Mouse (Mus musculus) heart, adult 9 months (tissue): ENCODE data around the gene Gast.
"Not testable (repeated sequence)": the region's sequence is repeated elsewhere in the genome, so short reads cannot be mapped to it uniquely, and the experiment has no call there.

Experiments used
- DNase-seq, 2 experiments: peaks; one replicate each; pipeline ENCODE4 v3.0.0; 2022; ENCODE audit warnings: low spot score in 2 of 2

Gene Gast

DNA sequence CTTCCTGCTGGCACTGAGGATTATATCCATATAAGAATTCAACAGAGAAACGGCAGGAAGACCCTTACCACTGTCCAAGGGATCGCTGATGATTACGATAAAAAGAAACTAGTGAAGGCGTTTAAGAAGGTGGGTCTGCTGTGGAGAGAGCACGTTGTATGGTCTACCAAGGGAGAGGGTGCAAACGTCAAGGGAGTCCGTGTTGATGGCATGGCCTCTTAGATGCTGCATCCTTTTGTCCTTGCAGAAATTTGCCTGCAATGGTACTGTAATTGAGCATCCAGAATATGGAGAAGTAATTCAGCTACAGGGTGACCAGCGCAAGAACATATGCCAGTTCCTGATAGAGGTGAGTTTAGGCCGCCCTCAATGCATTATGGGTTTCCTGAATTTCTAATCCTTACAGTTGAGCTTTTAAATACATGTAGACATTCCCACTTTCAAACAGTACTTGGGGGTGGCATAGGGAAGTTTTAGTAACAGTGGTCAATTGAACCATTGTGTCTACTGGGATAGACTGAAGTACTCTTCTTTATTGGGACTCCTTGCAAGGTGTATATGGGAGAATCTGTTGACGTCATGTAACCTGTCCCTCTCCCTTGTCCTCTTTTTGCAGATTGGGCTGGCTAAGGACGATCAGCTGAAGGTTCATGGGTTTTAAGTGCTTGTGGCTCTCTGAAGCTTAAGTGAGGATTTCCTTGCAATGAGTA, 13.4 kb upstream of the Gast start:
- peak in 1 of 2 experiments; percentile 35 for DNase-seq

DNA sequence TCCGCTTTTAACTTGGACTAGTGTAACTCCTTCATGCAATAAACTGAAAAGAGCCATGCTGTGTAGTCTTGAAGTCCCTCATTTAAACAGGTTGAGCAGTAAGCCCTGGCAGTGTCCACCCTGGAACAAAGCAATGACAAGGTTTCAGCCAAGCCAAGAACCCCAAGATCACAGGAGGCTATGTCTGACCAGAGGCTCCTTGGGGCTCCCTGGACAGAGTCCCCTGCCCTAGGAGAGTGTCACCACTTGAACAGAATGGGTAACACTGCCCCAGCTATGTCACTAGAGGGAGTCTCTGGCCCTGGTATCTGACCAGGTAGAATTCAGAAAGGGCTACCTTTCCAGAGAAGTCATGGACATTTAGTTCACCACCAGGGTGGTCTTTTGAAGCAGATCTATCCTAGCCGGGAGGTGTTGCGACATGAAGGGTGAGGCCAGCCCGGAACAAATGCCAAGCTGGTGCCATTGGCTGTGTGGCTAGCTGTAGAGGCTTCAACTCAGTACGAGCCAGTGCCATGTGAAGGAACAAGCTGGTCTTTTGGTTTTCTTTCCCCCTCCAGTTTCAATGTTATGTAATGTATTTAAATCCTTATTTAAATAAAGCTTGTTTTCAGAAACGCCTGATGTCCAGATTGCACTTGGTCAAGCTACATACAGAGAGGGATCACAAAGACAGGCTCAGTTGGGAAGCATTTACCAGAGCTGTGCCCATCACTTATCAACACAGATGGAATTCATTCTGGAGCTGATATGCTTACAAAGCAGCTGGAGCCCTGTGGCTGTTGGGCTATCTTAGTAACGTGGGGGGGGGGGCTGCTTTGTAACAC, 12.5 kb upstream of the Gast start:
- not testable (repeated sequence) for DNase-seq

DNA sequence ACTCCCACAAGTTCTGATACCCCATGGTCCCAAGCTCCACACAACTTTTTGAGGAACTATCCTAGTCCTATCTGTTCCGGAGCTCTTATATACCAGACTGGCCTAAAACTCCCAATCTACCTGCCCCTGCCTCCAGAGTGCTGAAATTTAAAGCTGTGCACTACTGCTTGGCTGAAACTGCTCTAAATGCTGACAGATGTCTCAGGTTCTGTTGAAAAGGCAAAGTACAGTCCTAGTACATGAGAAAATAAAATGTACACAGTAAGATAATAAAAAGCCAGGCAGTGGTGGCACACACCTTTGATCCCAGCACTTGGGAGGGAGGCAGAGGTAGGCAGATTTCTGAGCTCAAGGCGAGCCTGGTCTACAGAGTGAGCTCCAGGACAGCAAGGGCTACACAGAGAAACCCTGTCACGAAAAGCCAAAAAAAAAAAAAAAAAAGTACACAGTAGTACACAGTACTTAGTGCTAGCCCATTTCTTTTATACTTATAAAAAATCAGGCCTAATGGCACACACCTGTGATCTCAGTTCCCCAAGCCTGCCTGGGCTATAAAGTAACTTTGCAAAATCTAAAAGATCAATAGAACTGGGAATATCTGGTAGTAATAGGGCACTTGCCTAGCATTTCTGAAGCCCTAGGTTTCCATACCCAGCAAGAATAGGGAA, 11.5 kb upstream of the Gast start:
- no peak for DNase-seq

DNA sequence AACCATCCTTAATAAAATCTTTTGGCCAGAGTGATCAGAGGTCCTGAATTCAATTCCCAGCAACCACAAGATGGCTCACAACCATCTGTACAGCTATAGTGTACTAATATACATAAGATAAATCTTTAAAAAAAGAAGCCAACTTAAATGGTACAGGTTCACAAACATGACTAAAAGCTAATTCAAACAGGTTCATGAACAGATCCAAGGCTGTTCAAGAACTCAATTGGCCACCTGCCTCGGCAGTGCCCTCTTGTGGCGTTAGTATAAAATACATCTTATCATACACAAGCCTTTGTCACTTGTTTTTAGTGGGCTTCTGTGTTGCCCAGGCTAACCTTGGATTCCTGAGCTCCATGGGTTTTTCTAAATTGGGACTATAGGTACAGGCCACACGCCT, 10.6 kb upstream of the Gast start:
- DNase-seq: peak in 1 of 2 experiments; percentile 52

DNA sequence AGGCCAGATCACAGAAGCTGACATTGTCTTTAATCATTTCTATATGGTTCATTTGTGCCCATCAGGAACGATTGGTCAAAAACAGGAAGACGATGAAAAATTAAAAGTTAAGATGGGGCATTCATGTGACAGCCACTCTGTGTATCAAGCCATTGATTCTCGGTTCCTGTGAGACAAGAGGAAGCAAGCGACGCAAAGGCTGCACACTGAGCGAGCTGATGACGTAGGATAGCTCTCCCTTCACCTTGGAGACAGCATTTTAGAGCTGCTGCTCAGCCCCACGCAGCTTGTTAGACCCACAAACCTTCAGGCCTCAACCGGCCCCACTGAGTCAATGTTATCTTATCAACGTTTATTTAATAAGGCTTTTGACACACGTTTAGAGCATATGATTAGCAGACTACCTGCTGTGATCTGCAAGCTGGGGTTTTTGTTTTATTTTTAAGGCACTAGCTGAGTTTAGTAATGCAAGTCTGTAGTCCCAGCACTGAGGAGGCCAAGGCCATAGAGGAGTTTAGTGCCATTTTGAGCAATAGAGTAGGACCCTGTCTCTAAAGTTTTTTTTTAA, 9.1 kb upstream of the Gast start:
- DNase-seq: no peak

DNA sequence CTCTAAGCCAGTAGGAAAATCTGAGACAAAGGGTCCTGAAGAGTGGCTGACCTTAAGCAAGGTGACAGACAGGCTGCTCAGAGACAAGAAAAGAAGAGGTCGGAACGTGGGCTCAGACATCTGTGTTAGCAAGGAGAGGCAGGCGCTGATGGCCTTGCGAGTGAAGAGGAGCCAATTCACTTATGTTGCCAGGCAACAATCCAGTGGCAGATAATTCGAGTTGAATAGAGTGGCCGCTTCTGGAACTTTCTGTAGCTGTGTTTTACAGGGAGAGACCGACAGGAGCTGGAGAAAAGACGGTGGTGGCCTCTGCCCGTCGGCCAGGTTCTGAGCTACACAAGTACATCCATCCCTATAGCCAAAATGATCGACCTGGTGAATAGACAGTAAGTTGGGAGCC, 6.9 kb upstream of the Gast start:
- DNase-seq: no peak

DNA sequence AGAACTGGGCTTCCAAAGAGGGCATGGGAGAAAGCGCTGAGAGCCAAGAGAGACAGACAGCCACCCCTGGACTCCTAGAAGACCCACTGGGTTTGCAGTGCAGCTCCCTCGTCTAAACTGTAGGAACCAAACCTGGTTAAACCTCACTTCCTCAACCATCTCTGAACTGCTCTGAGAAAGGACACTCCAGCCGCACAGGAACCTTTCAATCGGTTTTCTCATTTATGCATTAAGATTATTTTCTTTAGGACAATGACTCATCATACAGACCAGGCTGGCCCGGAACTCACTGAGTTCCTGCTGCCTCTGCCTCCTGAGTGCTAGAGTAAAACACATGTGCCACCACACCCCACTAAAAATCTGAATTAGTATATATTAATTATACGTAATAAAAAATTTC, 6.4 kb upstream of the Gast start:
- DNase-seq: no peak

DNA sequence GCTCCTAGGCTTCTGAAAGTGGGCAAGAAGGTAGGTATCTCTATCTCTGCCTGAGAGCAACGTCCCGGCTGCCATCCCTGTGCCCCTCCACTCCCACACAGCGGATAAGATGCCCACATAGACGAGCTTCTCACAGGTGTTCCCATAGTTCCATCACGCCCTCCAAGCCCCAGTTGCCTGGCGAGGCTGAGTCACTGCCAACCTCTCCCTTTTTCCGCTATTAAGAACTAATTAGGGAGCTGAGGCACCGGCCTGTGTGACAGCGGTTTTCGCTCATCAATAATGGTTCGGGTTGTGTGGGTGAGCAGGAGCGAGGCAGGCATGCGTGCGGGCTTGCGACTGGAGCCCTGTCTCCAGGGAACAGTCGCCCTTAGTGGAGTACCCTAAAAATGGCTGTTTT, 4.0 kb upstream of the Gast start:
- DNase-seq: no peak

DNA sequence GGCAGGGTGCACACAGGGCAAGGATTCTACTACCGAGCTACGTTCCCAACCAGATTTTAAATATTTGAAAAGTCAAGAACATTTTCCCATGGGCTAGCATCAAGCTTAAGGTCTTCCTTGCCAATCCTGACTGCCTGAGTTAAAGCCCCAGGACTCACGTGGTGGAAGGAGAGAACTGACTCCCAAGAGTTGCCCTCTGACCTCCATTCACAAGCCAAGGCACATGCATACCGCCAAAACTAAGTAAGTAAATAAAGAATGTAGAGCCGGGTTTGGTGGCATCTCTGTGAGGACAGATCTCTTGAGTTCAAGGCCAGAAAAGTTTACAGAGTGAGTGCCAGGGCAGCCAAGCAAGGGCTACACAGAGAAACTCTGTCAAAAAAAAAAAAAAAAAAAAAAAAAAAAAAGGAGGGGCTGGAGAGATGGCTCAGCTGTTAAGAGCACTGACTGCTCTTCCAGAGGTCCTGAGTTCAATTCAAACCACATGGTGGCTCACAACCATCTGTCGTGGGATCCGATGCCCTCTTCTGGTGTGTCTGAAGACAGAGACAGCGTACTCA, 3.3 kb upstream of the Gast start:
- DNase-seq: not testable (repeated sequence)

DNA sequence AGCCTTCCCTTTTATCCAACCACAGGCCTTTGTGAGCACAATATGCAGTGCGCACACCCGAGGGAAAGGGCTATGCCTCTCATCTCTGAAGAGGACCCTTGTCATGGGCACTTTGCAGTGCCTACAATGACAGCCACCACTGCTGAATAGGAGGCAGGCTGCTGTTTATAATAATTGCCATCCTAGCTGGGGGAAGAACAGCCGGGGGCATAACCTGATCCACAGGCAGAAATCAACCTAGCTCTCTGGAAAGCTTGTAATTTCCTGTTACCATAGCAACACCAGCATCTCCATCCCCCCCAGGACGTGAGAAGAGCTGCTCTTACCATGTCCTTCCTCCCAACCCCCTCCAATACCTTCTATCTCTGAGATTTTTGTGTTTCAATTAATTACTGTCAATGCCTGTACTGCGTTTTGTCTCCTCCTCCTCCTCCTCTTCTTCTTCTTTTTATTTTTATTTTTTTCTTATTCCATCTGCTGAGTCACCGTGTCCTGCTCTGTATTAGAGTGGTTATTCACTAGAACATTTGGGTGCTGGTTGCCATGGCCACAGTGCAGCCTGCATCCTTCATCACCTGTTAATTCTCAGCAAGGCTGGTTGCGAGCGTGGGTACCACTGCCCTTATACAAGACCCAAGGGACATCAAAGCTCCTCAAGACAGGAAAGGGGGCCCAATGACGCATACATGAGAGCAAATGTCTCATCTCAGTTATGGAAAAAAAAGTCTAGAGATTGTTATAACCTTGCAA, 1.3 kb upstream of the Gast start:
- DNase-seq: no peak

DNA sequence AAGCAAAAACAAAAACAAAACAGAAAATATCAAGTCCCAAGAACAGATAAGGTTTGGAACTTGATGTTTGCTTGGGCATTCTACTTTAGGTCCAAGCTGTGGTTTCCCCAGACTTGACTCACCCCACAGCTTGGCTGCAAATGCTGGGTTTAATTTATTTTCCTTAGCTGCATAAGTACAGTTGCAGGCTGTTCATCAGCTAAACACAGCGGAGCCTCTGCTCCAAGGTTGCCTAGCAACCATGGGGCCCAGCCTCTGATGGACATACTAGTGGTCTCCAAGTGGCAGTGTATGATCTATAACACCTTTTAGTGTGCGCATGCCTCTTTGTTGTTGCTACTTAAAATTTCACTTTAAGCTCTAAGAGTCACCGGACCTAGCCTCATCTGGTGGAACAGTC, 1.5 kb downstream of the Gast start:
- no peak for DNase-seq

DNA sequence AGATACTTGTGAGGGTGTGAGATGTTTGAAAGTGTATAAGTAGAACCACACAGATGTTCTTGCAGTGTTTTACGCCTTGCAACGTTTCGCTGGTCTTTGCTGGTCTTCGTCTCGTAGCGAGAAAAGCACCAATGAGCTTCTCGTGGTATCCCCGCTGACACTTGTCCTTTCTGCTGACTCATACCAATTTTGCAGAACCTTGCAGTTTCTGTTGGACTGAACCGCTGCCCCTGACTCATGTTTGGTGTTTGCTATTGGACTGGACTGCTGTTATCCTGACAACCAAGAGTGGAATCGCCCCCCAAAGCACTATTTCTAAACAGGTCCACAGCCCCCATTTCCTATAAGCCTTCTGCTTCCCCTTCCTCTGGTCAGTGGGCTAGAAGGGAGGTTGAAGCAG, 10.1 kb downstream of the Gast start:
- no peak for DNase-seq

DNA sequence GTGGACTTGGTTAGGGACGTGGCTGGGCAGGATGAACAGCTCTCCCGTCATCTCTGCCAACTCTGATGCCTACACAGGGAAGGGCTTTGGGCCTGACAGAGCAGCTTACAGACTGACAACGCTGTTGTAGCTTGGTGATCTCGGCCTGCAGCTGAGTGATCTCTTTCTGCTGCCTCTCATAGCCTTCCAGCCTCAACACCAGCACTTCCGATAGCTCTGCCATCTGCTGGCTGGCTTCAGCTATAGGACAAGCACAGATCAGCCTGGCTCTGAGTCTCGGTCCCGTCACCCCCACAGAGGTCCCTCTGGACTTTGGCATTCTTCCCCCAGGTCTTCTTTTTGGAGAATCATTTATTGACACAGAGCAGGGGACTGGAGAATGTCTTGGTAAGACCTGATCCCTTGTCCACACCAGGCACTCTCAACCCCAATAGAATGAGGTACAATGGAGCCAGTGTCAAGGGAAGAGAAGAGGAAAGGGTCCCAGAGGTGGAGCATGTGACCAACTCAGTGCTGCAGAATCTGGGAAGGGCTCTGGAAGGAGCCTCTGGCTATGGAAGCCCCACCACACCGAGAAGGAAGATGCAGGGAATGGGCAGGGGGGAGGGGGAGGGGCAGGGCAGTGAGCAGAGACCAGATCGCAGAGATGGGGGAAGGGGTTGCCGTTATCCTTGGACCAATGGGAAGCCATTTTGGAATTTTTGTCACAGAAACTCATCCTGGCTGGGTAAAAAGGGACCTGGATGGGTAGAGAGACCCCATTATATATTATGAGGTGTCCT, 18.1 kb downstream of the Gast start:
- no peak for DNase-seq

DNA sequence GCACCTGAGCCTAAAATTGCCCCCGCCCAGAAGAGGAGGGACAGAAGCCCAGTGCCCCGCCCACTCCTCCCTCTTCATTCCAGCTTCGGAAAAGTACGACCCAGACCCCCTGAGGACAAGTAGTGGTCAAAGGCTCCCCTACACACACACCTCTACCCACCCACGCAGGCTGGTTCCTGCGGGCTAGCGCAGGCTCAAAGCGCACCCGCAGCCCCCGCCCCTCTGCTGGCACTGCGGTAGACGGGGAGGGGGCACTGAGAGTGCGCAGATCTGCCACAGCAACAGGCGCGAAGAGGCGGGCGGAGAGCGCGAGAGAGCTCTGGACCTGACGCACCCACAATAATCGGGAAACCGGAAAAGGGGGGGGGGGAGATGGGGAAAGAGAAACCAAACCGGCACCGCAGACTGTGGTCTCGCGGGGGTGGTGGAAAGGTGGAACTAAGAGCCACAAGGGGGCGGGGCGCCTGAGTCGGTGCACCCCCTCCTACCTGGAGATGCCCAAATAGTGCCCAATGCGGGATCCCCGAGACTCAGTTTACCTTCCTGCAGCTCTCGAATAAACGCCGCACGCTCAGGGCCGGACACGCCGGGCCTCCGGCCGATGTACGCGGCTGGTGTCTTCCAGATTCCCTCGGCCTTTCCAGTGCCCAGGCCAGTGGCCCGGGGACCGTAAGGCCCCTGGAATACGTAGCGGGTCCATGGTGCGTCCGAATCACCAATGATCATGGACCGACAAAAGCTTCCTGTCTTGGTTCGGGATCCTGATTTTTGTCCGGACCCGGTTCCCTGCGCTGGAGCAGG, 21.1 kb downstream of the Gast start:
- DNase-seq: peak in 1 of 2 experiments; percentile 32

DNA sequence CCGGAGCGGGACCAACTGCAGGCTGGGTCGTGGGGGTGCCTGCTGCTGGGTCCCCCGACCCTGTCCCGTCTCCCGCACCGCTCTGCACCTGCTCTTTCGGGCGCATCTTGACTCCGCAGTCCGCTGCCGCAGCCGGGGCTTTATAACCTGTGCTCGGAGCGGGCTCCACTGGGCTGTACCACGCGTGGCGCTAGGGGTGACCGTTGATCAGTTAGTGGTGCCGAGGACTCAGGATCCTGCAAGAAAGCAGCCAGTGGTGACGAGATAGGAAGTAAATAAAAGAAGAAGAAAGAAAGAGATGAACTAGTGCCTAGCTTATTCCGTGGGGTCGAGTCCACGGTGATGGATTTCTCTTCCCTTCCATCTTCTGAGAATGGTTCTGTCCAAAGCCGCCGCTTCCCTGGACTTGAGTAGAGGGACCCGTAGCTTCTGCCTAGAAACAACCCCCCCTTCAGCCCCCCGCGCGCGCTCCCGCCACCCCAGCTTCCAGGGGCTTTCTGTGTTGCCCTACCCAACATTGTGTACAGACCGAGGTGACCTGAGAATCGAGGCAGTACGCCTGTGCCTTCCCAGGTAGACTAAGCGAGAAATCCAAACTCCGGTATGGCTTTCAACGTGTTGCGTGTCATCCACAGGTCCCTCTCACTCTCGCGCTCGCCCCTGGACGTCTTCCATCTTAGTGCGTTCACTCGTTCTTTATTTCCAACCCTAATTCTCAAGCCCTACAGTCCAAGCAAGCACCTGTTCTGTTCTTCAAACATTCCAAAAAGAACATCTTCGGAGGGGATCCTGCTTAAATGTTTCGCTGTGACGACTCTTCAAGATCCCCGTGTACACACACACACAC, 22.0 kb downstream of the Gast start, which contains the start of gene Hap1:
Gene Hap1 (minus strand): TSS at position 157 of the 847 bp plus-strand sequence.
- peak; percentile 56 to 76 for DNase-seq

DNA sequence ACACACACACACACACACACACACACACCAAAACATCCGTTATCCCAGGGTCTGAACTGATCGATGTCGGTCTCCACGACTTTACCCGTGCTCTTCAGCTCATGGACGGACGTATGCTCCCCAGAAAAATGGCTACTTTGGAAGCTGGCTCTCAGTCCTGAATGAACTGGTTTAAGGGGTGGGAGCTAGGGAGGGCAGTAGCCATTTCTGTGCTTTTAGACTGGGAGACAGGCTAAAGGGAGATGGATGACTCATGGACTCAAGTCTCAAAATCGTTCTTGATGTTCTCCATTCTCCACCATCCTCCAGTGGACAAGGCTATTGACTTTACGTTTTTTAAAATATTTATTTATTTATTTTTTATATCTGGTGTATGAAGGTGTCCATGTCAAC, 22.6 kb downstream of the Gast start:
- no peak for DNase-seq

DNA sequence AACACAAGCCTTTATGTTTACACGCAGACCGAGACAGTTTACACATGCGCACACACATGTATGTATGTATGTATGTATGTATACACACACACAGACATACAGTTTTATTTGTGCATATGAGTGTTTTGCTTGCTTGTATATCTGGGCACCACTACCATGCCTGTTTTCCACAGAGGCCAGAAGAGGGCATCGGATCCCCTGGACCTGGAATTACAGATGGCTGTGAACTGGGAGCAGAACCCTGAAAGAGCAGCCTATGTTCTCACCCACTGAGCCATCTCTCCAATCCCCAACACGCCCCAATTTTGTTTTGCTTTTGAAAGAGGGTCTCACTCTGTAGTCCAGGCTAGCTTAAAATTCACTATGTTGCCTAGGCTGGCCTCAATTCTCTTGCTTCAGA, 23.2 kb downstream of the Gast start:
- DNase-seq: no peak

DNA sequence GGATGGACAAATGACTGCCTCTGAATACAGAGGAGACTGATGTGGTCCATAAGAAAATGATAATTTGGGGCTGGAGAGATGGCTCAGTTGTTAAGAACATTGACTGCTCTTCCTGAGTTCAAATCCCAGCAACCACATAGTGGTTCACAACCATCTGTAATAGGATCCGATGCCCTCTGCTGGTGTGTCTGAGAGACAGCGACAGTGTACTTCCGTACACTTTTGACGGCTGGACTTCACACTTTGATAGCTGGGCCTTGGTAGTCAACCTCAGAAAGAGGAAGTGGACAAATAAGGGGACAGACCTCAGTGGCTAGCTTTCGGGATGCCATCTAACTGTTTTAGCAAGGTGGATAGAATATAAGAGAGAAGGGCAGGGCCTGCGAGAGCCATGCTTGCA, 26.0 kb downstream of the Gast start:
- DNase-seq: no peak

DNA sequence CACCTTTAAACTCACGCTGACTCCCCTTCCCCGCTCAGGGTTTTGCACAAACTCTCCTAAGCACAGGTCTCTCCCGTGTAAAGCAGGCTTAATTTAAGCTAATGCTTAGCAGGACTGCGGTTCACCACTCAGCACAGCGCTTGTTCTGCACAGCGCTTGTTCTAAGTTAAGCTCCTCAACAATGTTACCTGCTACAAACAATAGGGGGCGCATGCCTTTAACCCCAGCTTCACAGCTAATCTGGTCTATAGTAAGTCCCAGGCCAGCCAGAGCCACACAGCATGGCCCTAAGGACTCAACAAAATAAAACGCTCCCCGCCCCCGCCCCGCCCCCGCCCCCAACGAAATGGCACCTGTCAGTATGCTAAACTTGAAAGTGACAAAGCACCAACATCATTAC, 26.9 kb downstream of the Gast start:
- not testable (repeated sequence) for DNase-seq
